Mouse (Mus musculus) lung, embryonic 14.5 days (tissue): ENCODE measurements around the gene Il1f6. TPM values are rescaled to one million over a fixed set of nuclear protein-coding genes. Genes with fewer than 3 reads are reported as not detected.

Experiments
- ATAC-seq: fragments of 200-750 bp; cut with Nextera tagmentation; 2 replicates; pipeline ENCODE4 v1.8.0; 2017; ENCODE audit warnings: mild to moderate bottlenecking, moderate TSS enrichment, moderate library complexity; ENCODE audit not compliant: insufficient read depth
- DNase-seq: peaks from one replicate; pipeline ENCODE4 v3.0.0-alpha.2; 2015
- H3K27ac ChIP-seq: fragments of 300-500 bp; sonication (generic); 2 replicates; pipeline ENCODE4 v1.5.1; 2014; ENCODE audit warnings: low read depth, mild to moderate bottlenecking, moderate library complexity
- H3K27me3 ChIP-seq: fragments of 300-500 bp; sonication (generic); 2 replicates; pipeline ENCODE4 v1.6.1; 2014; ENCODE audit warnings: low read length, control low read depth; ENCODE audit not compliant: insufficient read depth
- H3K36me3 ChIP-seq: fragments of 300-500 bp; sonication (generic); 2 replicates; pipeline ENCODE4 v1.6.1; 2014; ENCODE audit warnings: control low read depth; ENCODE audit not compliant: insufficient read depth
- H3K4me1 ChIP-seq: fragments of 300-500 bp; sonication (generic); 2 replicates; pipeline ENCODE4 v1.6.1; 2014; ENCODE audit warnings: antibody characterized with exemption, control low read depth; ENCODE audit not compliant: insufficient read depth
- H3K4me2 ChIP-seq: fragments of 300-500 bp; sonication (generic); 2 replicates; pipeline ENCODE4 v1.6.1; 2014; ENCODE audit warnings: mild to moderate bottlenecking
- H3K4me3 ChIP-seq: fragments of 300-500 bp; sonication (generic); 2 replicates; pipeline ENCODE4 v1.5.1; 2014; ENCODE audit warnings: low read depth, low read length
- H3K9ac ChIP-seq: fragments of 300-500 bp; sonication (generic); 2 replicates; pipeline ENCODE4 v1.6.1; 2014
- H3K9me3 ChIP-seq: fragments of 300-500 bp; sonication (generic); 2 replicates; pipeline ENCODE4 v1.6.1; 2016; ENCODE audit warnings: low read depth, low read length, control low read depth
- CTCF ChIP-seq: IDR thresholded peaks from 2 replicates; pipeline ENCODE4 v1.5.1; 2016; ENCODE audit warnings: antibody characterized with exemption, low read depth
- WGBS: fragments of 180-500 bp; shearing (Covaris S2); extraction: QIAGEN DNeasy Blood & Tissue Kit; methylation state at CpG from one replicate; pipeline ENCODE4 v1.1.7; 2014; 5-methylcytosine and 5-hydroxymethylcytosine counted together
- polyA plus RNA-seq: library from polyadenylated mRNA; unstranded; fragments of >200 nt; fragmentation: Nextera tagmentation; extraction: Ambion mirVana; gene quantifications from 2 replicates; pipeline ENCODE4 v1.2.1, GENCODE M21; 2014

Il1f6 gene
- polyA plus RNA-seq, 1 experiment from 2014 or later: not detected

- no peak overlapping the region for H3K4me3 ChIP-seq
- no peaks in the 10 kb centered on the region for H3K36me3 ChIP-seq
- no peak overlapping the region for H3K9ac ChIP-seq
- WGBS: 66% methylated on average over 2 of the region's 2 CpGs
- H3K9me3 ChIP-seq: no peaks in the 10 kb centered on the region
- H3K4me1 ChIP-seq: no peaks in the 10 kb centered on the region
- ATAC-seq (no peak), DNase-seq (no peak)
- H3K27me3 ChIP-seq: no peaks in the 10 kb centered on the region
- H3K27ac ChIP-seq: no peak overlapping the region
- TF ChIP-seq CTCF: no peak
- no peak overlapping the region for H3K4me2 ChIP-seq
Observed at GRCm38 (mm10) chr2:24227191-24227590, 12.0 kb downstream of the Il1f6 start.

- Histone ChIP-seq H3K36me3 (no peaks in the 10 kb centered on the region), H3K4me2 (no peak overlapping the region), H3K27ac (no peak overlapping the region), H3K4me3 (no peak overlapping the region), H3K9me3 (no peaks in the 10 kb centered on the region), H3K27me3 (no peaks in the 10 kb centered on the region), H3K9ac (no peak overlapping the region), H3K4me1 (no peaks in the 10 kb centered on the region)
- DNase-seq: no peak
- WGBS: 73% methylated on average over 1 of the region's 1 CpGs
- no peak for TF ChIP-seq CTCF
- ATAC-seq: no peak
Observed at GRCm38 (mm10) chr2:24267503-24267902, 52.3 kb downstream of the Il1f6 start.

GRCm38 (mm10) chr2:24273619-24274018, 58.4 kb downstream of the Il1f6 start:
- Histone ChIP-seq H3K4me3 (no peak overlapping the region), H3K27ac (no peak overlapping the region), H3K9ac (no peak overlapping the region), H3K27me3 (no peaks in the 10 kb centered on the region), H3K36me3 (no peaks in the 10 kb centered on the region), H3K4me2 (no peak overlapping the region), H3K9me3 (no peaks in the 10 kb centered on the region), H3K4me1 (no peaks in the 10 kb centered on the region)
- TF ChIP-seq CTCF: no peak
- ATAC-seq: no peak
- DNase-seq: no peak
- 72% methylated on average over 2 of the region's 2 CpGs for WGBS

GRCm38 (mm10) chr2:24275146-24275545, 59.9 kb downstream of the Il1f6 start:
- ATAC-seq: no peak
- Histone ChIP-seq H3K27ac (no peak overlapping the region), H3K9me3 (no peaks in the 10 kb centered on the region), H3K4me1 (no peaks in the 10 kb centered on the region), H3K9ac (no peak overlapping the region), H3K4me3 (no peak overlapping the region), H3K36me3 (no peaks in the 10 kb centered on the region), H3K27me3 (no peaks in the 10 kb centered on the region), H3K4me2 (no peak overlapping the region)
- DNase-seq: no peak
- 37% methylated on average over 1 of the region's 1 CpGs for WGBS
- TF ChIP-seq CTCF: no peak

Other genes starting within 250 kb of the Il1f6 start
- 0.32 and 0.39 TPM in 2 replicates for gene Hnmt, start 166.0 kb upstream of the Il1f6 start, polyA plus RNA-seq
- gene Tbpl2, start 118.8 kb upstream of the Il1f6 start, polyA plus RNA-seq: not detected in 2 replicates
- not detected in 2 replicates for gene Il1f8, start 62.3 kb upstream of the Il1f6 start, polyA plus RNA-seq
- not detected in 2 replicates for gene Il1f9, start 28.9 kb upstream of the Il1f6 start, polyA plus RNA-seq
- gene Il1f5, start 61.5 kb downstream of the Il1f6 start, polyA plus RNA-seq: not detected in 2 replicates
- not detected in 2 replicates for gene Il1f10, start 75.8 kb downstream of the Il1f6 start, polyA plus RNA-seq
- 0.09 and 0.35 TPM in 2 replicates for gene Il1rn, start 121.4 kb downstream of the Il1f6 start, polyA plus RNA-seq
- gene Psd4, start 152.2 kb downstream of the Il1f6 start, polyA plus RNA-seq: 0.79 and 1.8 TPM in 2 replicates